Mouse (Mus musculus): ENCODE measurements at regions not wholly inside any gene's neighbourhood (a gene's known extent, or its start where the extent isn't known, plus 50 kb on each side); places are given as distances from the start of the nearest gene placed in this dataset.

DNA sequence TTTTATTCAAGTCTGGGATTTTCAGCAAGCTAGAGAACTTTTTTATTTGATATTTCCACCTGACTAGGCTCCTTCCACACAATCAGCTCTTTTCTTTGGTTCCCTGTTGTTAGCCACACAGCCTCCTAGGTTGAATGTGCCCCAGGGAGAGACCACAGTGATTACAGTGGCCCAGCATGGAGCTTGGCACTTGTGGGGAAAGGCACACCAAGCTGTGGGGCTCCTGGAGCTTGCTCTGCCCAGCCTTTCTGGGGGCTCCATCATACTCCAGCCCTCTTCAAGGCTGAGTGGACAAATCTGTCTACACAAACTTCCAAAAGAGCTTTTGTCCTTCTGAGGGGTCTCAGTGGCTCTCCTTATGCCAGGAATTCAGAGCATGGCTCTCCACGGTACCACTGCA, 86.1 kb upstream of the Nox3 start:
- TF ChIP-seq POLR2A (IDR thresholded peaks at IDR 0.05; ENCODE audit: borderline replicate concordance, extremely low read depth, insufficient read depth, insufficient read length, poor library complexity, severe bottlenecking) (no peak), CTCF (IDR thresholded peaks at IDR 0.05; ENCODE audit: borderline replicate concordance, extremely low read depth, insufficient read depth, insufficient read length) (no peak)

Measured in brain, embryonic 14.5 days (tissue).